Mouse (Mus musculus) myocyte (in vitro differentiated cells): ENCODE measurements around the gene Zswim4. TPM values are rescaled to one million over a fixed set of nuclear protein-coding genes. Genes with fewer than 3 reads are reported as not detected.
A peak's percentile ranks its signal among the peaks of the same experiment; 100 is the strongest.
"Not testable (repeated sequence)": the region's sequence is repeated elsewhere in the genome, so short reads cannot be mapped to it uniquely, and the experiment has no call there.

Source experiments
- H3K27me3 ChIP-seq: one replicate; pipeline ENCODE4 v1.6.1; 2011; ENCODE audit not compliant: control insufficient read depth, insufficient read depth, insufficient read length
- H3K36me3 ChIP-seq: one replicate; pipeline ENCODE4 v1.6.1; 2011; ENCODE audit not compliant: control insufficient read depth, insufficient read depth
- H3K4me2 ChIP-seq: one replicate; pipeline ENCODE4 v1.6.1; 2011; ENCODE audit warnings: low read depth, control low read depth
- H3K4me3 ChIP-seq: one replicate; pipeline ENCODE4 v1.5.1; 2011; ENCODE audit warnings: mild to moderate bottlenecking, control low read depth, moderate library complexity
- H3K79me2 ChIP-seq: one replicate; pipeline ENCODE4 v1.6.1; 2011; ENCODE audit not compliant: control insufficient read depth, insufficient read depth
- H3ac ChIP-seq: one replicate; pipeline ENCODE4 v1.6.1; 2011; ENCODE audit not compliant: control insufficient read depth, insufficient read length
- CEBPB ChIP-seq: IDR thresholded peaks from 2 replicates; pipeline ENCODE4 v1.6.1; 2011; ENCODE audit warnings: mild to moderate bottlenecking, moderate library complexity; ENCODE audit not compliant: poor library complexity, insufficient read depth, severe bottlenecking
- E2F4 ChIP-seq: IDR thresholded peaks from one replicate; pipeline ENCODE4 v1.6.1; 2011; ENCODE audit warnings: mild to moderate bottlenecking, control low read depth, moderate library complexity; ENCODE audit not compliant: insufficient read depth
- MAX ChIP-seq: IDR thresholded peaks from one replicate; pipeline ENCODE4 v1.6.1; 2011; ENCODE audit warnings: low read depth, mild to moderate bottlenecking, control low read depth
- MYOD1 ChIP-seq, 3 experiments: IDR thresholded peaks; one replicate each; pipeline ENCODE4 v1.6.1; 2011; ENCODE audit warnings: control low read depth in 2 of 3, low read depth in 2 of 3, mild to moderate bottlenecking in 2 of 3, moderate library complexity in 1 of 3; ENCODE audit not compliant: insufficient read length in 2 of 3, control insufficient read depth in 1 of 3
- MYOG ChIP-seq, 3 experiments: IDR thresholded peaks; one replicate each; pipeline ENCODE4 v1.6.1; 2011; ENCODE audit warnings: control low read depth in 2 of 3, low read depth in 2 of 3, mild to moderate bottlenecking in 2 of 3; ENCODE audit not compliant: insufficient read length in 2 of 3, control insufficient read depth in 1 of 3, insufficient read depth in 1 of 3
- POLR2A ChIP-seq: IDR thresholded peaks from one replicate; pipeline ENCODE4 v1.6.1; 2011; ENCODE audit warnings: low read depth, mild to moderate bottlenecking, control low read depth, moderate library complexity; ENCODE audit not compliant: insufficient read length
- POLR2AphosphoS2 ChIP-seq: IDR thresholded peaks from one replicate; pipeline ENCODE4 v1.6.1; 2011; ENCODE audit warnings: low read depth, control low read depth; ENCODE audit not compliant: insufficient read length
- REST ChIP-seq: IDR thresholded peaks from one replicate; pipeline ENCODE4 v1.6.1; 2011; ENCODE audit warnings: mild to moderate bottlenecking, control low read depth, moderate library complexity; ENCODE audit not compliant: insufficient read depth, insufficient read length
- SRF ChIP-seq: IDR thresholded peaks from one replicate; pipeline ENCODE4 v1.6.1; 2011; ENCODE audit warnings: low read depth; ENCODE audit not compliant: control insufficient read depth, insufficient read length
- TCF12 ChIP-seq: IDR thresholded peaks from one replicate; pipeline ENCODE4 v1.6.1; 2011; ENCODE audit warnings: mild to moderate bottlenecking, control low read depth; ENCODE audit not compliant: poor library complexity, insufficient read depth, severe bottlenecking
- TCF3 ChIP-seq: IDR thresholded peaks from one replicate; pipeline ENCODE4 v1.6.1; 2011; ENCODE audit warnings: low read depth, control low read depth; ENCODE audit not compliant: insufficient read length
- USF1 ChIP-seq: IDR thresholded peaks from one replicate; pipeline ENCODE4 v1.6.1; 2011; ENCODE audit warnings: low read depth, mild to moderate bottlenecking, control low read depth, moderate library complexity
- polyA plus RNA-seq: library from polyadenylated mRNA; unstranded; fragments of >200 nt; fragmentation: generic; extraction: Trizol; gene quantifications from one replicate; pipeline ENCODE4 v1.2.1, GENCODE M21; 2012; ENCODE audit warnings: missing spikeins

Gene Zswim4
- polyA plus RNA-seq: 12.7 TPM

GRCm38 (mm10) chr8:84236998-84237473 lies at the start of gene Zswim4:
Gene Zswim4 (minus strand): TSS chr8:84237055.
- TF ChIP-seq TCF3 (no peak), MYOD1 (IDR thresholded peaks at IDR 0.05; ENCODE audit: control insufficient read depth in 1 of 3, insufficient read length in 2 of 3, low read depth in 2 of 3) (no peak), SRF (peak; percentile 92), USF1 (peak; percentile 82), POLR2A (peak; percentile 50)
- H3K27me3 ChIP-seq: no peaks in the 10 kb centered on the region
- H3K36me3 ChIP-seq: peaks cover 6% of the 10 kb centered on the region
- H3K4me3 ChIP-seq: peak within 1 kb of the TSS; percentile 79
- peak within 1 kb of the TSS; percentile 100 for H3K4me2 ChIP-seq
- peak within 1 kb of the TSS; percentile 17 for H3ac ChIP-seq
- peaks cover 13% of the 10 kb centered on the region for H3K79me2 ChIP-seq

- not testable (repeated sequence) for H3K4me3 ChIP-seq, H3ac ChIP-seq, H3K4me2 ChIP-seq, H3K36me3 ChIP-seq, H3K79me2 ChIP-seq, H3K27me3 ChIP-seq
- TF ChIP-seq MYOG (IDR thresholded peaks at IDR 0.05; ENCODE audit: control insufficient read depth in 1 of 3, insufficient read depth in 1 of 3, insufficient read length in 2 of 3, low read depth in 2 of 3): peak in 1 of 3 experiments; percentile 6
Observed at GRCm38 (mm10) chr8:84285665-84286064, 48.8 kb upstream of the Zswim4 start.

GRCm38 (mm10) chr8:84284608-84285063 lies 47.8 kb upstream of the Zswim4 start:
- Histone ChIP-seq H3ac (no peak overlapping the region), H3K4me2 (peak overlapping the region; percentile 24), H3K36me3 (no peaks in the 10 kb centered on the region), H3K4me3 (no peak overlapping the region), H3K27me3 (no peaks in the 10 kb centered on the region), H3K79me2 (no peaks in the 10 kb centered on the region)
- no peak for TF ChIP-seq POLR2A
- no peak for TF ChIP-seq SRF
- no peak for TF ChIP-seq MYOG (IDR thresholded peaks at IDR 0.05; ENCODE audit: control insufficient read depth in 1 of 3, insufficient read depth in 1 of 3, insufficient read length in 2 of 3, low read depth in 2 of 3)
- no peak for TF ChIP-seq MYOD1 (IDR thresholded peaks at IDR 0.05; ENCODE audit: control insufficient read depth in 1 of 3, insufficient read length in 2 of 3, low read depth in 2 of 3)
- no peak for TF ChIP-seq USF1
- no peak for TF ChIP-seq REST
- TF ChIP-seq E2F4: no peak
- TF ChIP-seq CEBPB: no peak
- TF ChIP-seq MAX: no peak
- no peak for TF ChIP-seq POLR2AphosphoS2
- no peak for TF ChIP-seq TCF12

- Histone ChIP-seq H3K4me3 (no peak overlapping the region), H3K4me2 (no peak overlapping the region), H3K36me3 (no peaks in the 10 kb centered on the region), H3K27me3 (no peaks in the 10 kb centered on the region), H3ac (no peak overlapping the region), H3K79me2 (no peaks in the 10 kb centered on the region)
- TF ChIP-seq MYOG (IDR thresholded peaks at IDR 0.05; ENCODE audit: control insufficient read depth in 1 of 3, insufficient read depth in 1 of 3, insufficient read length in 2 of 3, low read depth in 2 of 3) (no peak), E2F4 (no peak), POLR2AphosphoS2 (no peak), TCF3 (no peak), TCF12 (no peak), MYOD1 (IDR thresholded peaks at IDR 0.05; ENCODE audit: control insufficient read depth in 1 of 3, insufficient read length in 2 of 3, low read depth in 2 of 3) (no peak)
Observed at GRCm38 (mm10) chr8:84280777-84281176, 43.9 kb upstream of the Zswim4 start.

- Histone ChIP-seq H3K4me3 (no peak overlapping the region), H3K4me2 (no peak overlapping the region), H3K79me2 (no peaks in the 10 kb centered on the region), H3K36me3 (no peaks in the 10 kb centered on the region), H3ac (no peak overlapping the region), H3K27me3 (no peaks in the 10 kb centered on the region)
- no peak for TF ChIP-seq POLR2AphosphoS2
- no peak for TF ChIP-seq TCF3
- TF ChIP-seq TCF12: no peak
- no peak for TF ChIP-seq E2F4
- TF ChIP-seq CEBPB: no peak
- no peak for TF ChIP-seq MYOD1 (IDR thresholded peaks at IDR 0.05; ENCODE audit: control insufficient read depth in 1 of 3, insufficient read length in 2 of 3, low read depth in 2 of 3)
- TF ChIP-seq MAX: no peak
- no peak for TF ChIP-seq SRF
- TF ChIP-seq POLR2A: no peak
- no peak for TF ChIP-seq REST
Observed at GRCm38 (mm10) chr8:84276447-84276846, 39.6 kb upstream of the Zswim4 start.
